Mouse (Mus musculus): ENCODE data around the gene Tbx19. TPM values are rescaled to one million over a fixed set of nuclear protein-coding genes. Genes with fewer than 3 reads are reported as not detected.
A peak's percentile ranks its signal among the peaks of the same experiment; 100 is the strongest.

Gene Tbx19
- total and polyA plus RNA-seq, 2 experiments, result not detected

DNA sequence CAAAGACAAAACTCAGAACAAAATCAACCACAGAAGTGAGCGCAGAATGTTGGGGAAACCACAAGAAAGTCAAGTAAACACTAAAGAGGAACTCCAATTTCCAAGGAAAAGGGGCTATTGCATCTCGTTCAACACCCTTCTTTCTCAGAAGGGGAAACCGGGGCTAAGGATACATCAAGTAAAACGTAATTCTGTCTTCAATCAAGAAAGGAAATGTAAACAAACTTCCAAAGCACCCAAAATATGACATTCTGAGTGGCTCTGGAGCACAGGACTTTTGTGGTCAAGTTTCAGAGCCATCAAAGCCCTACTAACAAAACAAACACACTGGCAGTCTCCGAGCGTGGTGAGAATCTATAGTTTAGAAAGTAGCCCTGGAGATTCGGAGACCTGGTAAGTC lies 32.9 kb upstream of the Tbx19 start:
- WGBS, result 3% methylated on average over 7 of the region's 7 CpGs
- peak overlapping the region; percentile 94 for H3K4me3 ChIP-seq (ENCODE audit: insufficient read depth, low read depth, low read length)

DNA sequence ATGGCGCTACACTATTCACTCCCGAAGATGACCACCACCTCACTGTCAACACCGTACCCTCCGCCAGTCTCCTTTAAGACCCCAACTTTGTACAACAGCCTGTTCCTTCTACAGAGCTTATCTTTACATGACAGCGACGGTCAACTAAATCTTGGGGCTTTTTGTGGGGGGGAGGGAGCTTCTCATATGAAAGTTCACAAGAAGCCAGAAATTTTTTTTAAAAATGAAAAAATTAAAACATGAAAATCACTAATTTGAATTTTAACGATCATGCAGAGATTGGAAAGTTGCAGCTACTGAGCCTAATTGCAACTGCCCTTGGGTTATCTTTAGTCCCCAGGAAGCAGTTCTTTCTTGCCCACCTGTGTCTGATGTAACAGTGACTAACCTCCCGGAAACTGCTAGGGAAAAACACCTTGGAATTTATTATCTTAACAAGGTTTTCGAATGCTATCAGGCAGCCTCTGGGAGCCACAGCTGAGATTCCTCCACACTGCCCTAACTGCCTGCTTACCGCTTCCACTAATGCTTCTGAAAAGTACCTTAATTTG lies 32.2 kb upstream of the Tbx19 start:
- H3K4me1 ChIP-seq (ENCODE audit: control insufficient read depth, insufficient read depth, low read length), result 0 out of 2 replicates have a peak, but pooled peaks cover 7% of the 10 kb centered on the region
- no peak overlapping the region; the same call in 1 of the 2 replicates for H3K4me3 ChIP-seq (ENCODE audit: insufficient read depth, low read depth, low read length)
- H3K79me2 ChIP-seq (ENCODE audit: control insufficient read depth, insufficient read depth, low read length), result peaks cover 21% of the 10 kb centered on the region; the same call in 1 of the 2 replicates
- TF ChIP-seq POLR2A (IDR thresholded peaks at IDR 0.05; ENCODE audit: extremely low read depth, insufficient read depth, low read length), result no peak
- TF ChIP-seq CTCF (IDR thresholded peaks at IDR 0.05; ENCODE audit: low read depth, low read length), result no peak
- H3K9ac ChIP-seq (ENCODE audit: low read depth, low read length), result peak overlapping the region; percentile 39; the same call in 1 of the 2 replicates
- 62% methylated on average over 10 of the region's 10 CpGs for WGBS
- no peak for DNase-seq (ENCODE audit: extremely low read depth, low read depth, low spot score)
- H3K27ac ChIP-seq (replicated peaks; ENCODE audit: insufficient read depth, low read depth, low read length), result peak overlapping the region; percentile 51
- no peaks in the 10 kb centered on the region for H3K36me3 ChIP-seq (ENCODE audit: control insufficient read depth, insufficient read depth, low read length)
- no peaks in the 10 kb centered on the region for H3K27me3 ChIP-seq (ENCODE audit: control insufficient read depth, insufficient read depth, low read length)

More for the DNA sequence above, 32.9 kb upstream of the Tbx19 start:
- Histone ChIP-seq H3K36me3 (ENCODE audit: control insufficient read depth, insufficient read depth, low read length) (no peaks in the 10 kb centered on the region), H3K27me3 (ENCODE audit: control insufficient read depth, insufficient read depth, low read length) (no peaks in the 10 kb centered on the region), H3K79me2 (ENCODE audit: control insufficient read depth, insufficient read depth, low read length) (peaks cover 21% of the 10 kb centered on the region; the same call in 1 of the 2 replicates), H3K27ac (replicated peaks; ENCODE audit: insufficient read depth, low read depth, low read length) (peak overlapping the region; percentile 93), H3K9ac (ENCODE audit: low read depth, low read length) (peak overlapping the region; percentile 96), H3K4me1 (ENCODE audit: control insufficient read depth, insufficient read depth, low read length) (0 out of 2 replicates have a peak, but pooled peaks cover 7% of the 10 kb centered on the region)
- peak; percentile 37 for DNase-seq (ENCODE audit: extremely low read depth, low read depth, low spot score)
- TF ChIP-seq CTCF (IDR thresholded peaks at IDR 0.05; ENCODE audit: low read depth, low read length), result no peak
- no peak for TF ChIP-seq POLR2A (IDR thresholded peaks at IDR 0.05; ENCODE audit: extremely low read depth, insufficient read depth, low read length)

DNA sequence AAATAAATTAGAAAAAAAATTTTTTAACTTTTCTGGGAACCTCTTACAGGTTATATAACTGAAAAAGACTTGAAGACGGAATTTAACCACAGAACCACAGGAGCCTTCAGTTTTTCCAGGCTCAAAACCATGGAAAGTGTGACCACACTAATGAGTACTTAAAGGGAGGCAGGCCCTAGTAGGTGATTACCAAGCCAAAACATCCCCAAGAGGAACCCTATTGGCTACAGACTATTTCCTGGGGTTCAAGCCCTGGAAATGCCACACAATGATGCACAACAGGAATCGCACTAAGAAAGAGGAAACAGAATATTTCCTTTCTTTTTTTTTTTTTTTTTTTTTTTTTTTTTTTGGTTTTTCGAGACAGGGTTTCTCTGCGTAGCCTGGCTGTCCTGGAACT lies 31.5 kb upstream of the Tbx19 start:
- WGBS, result 80% methylated on average over 4 of the region's 4 CpGs
- TF ChIP-seq POLR2A (IDR thresholded peaks at IDR 0.05; ENCODE audit: extremely low read depth, insufficient read depth, low read length), result no peak
- no peak for TF ChIP-seq CTCF (IDR thresholded peaks at IDR 0.05; ENCODE audit: low read depth, low read length)
- no peak overlapping the region for H3K4me3 ChIP-seq (ENCODE audit: insufficient read depth, low read depth, low read length)
- no peak for DNase-seq (ENCODE audit: extremely low read depth, low read depth, low spot score)
- no peak overlapping the region for H3K27ac ChIP-seq (replicated peaks; ENCODE audit: insufficient read depth, low read depth, low read length)
- no peak overlapping the region for H3K9ac ChIP-seq (ENCODE audit: low read depth, low read length)
- H3K4me1 ChIP-seq (ENCODE audit: control insufficient read depth, insufficient read depth, low read length), result 0 out of 2 replicates have a peak, but pooled peaks cover 7% of the 10 kb centered on the region
- H3K27me3 ChIP-seq (ENCODE audit: control insufficient read depth, insufficient read depth, low read length), result no peaks in the 10 kb centered on the region
- H3K79me2 ChIP-seq (ENCODE audit: control insufficient read depth, insufficient read depth, low read length), result peaks cover 21% of the 10 kb centered on the region; the same call in 1 of the 2 replicates
- H3K36me3 ChIP-seq (ENCODE audit: control insufficient read depth, insufficient read depth, low read length), result no peaks in the 10 kb centered on the region

DNA sequence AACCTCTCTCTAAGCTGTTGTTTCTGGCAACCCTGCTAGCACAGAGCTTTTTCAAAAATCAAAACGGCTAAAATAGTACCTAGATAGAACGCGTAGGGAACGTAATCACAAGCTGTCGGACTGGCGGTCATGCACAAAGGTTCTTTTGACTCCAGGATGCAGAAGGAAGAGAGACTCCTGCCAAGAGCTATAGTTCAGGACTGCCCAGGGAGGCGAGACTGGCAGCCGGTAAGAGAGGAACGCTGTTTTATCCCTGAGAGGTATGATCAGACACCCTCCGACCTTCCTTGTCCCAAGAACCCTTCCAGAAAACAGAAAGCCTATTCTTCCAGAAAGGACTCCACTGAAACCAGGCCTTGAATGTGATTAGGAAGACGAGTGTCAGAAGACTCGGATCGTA lies 31.0 kb upstream of the Tbx19 start:
- H3K79me2 ChIP-seq (ENCODE audit: control insufficient read depth, insufficient read depth, low read length), result peaks cover 21% of the 10 kb centered on the region; the same call in 1 of the 2 replicates
- DNase-seq (ENCODE audit: extremely low read depth, low read depth, low spot score), result no peak
- no peaks in the 10 kb centered on the region for H3K36me3 ChIP-seq (ENCODE audit: control insufficient read depth, insufficient read depth, low read length)
- H3K9ac ChIP-seq (ENCODE audit: low read depth, low read length), result no peak overlapping the region
- 76% methylated on average over 13 of the region's 13 CpGs for WGBS
- peak overlapping the region; percentile 55; the same call in 1 of the 2 replicates for H3K27ac ChIP-seq (replicated peaks; ENCODE audit: insufficient read depth, low read depth, low read length)
- no peak overlapping the region for H3K4me3 ChIP-seq (ENCODE audit: insufficient read depth, low read depth, low read length)
- TF ChIP-seq CTCF (IDR thresholded peaks at IDR 0.05; ENCODE audit: low read depth, low read length) (no peak), POLR2A (IDR thresholded peaks at IDR 0.05; ENCODE audit: extremely low read depth, insufficient read depth, low read length) (no peak)
- H3K4me1 ChIP-seq (ENCODE audit: control insufficient read depth, insufficient read depth, low read length), result 0 out of 2 replicates have a peak, but pooled peaks cover 7% of the 10 kb centered on the region
- no peaks in the 10 kb centered on the region for H3K27me3 ChIP-seq (ENCODE audit: control insufficient read depth, insufficient read depth, low read length)

DNA sequence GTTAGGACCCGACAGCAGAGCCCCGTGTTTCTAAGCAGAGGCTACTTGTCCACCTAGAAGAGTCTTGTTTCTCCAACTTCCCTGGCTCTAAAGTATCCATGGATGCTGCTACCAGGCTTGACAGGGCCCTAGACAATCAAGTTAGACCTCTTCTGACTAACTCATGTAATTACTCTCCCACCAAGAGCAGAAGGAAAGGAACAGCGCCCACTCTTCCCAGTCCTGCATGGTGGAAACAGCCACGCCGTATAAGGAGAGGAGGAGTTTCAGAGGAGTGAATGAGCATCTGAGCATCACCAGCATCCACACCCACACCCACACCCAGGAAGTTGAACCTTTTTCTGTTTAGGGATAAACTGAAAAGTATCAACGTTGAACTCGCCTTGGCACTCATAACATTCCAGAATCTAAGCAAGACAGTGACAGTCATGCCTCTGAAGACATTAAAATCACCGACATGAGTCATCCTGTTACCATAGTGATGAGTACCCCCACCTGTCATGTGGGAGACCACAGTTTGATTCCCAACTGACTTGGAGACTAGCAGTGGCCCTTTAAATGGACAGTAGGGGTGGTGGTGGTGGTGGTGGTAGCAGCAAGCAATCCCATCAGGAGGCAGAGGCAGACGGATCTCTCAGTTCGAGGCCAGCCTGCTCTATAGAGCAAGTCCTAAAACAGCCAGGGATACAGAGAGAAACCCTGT lies 30.1 kb upstream of the Tbx19 start:
- 0 out of 2 replicates have a peak, but pooled peaks cover 7% of the 10 kb centered on the region for H3K4me1 ChIP-seq (ENCODE audit: control insufficient read depth, insufficient read depth, low read length)
- no peak overlapping the region for H3K27ac ChIP-seq (replicated peaks; ENCODE audit: insufficient read depth, low read depth, low read length)
- TF ChIP-seq CTCF (IDR thresholded peaks at IDR 0.05; ENCODE audit: low read depth, low read length), result no peak
- no peak for TF ChIP-seq POLR2A (IDR thresholded peaks at IDR 0.05; ENCODE audit: extremely low read depth, insufficient read depth, low read length)
- H3K36me3 ChIP-seq (ENCODE audit: control insufficient read depth, insufficient read depth, low read length), result no peaks in the 10 kb centered on the region
- WGBS, result 89% methylated on average over 10 of the region's 10 CpGs
- peaks cover 21% of the 10 kb centered on the region; the same call in 1 of the 2 replicates for H3K79me2 ChIP-seq (ENCODE audit: control insufficient read depth, insufficient read depth, low read length)
- no peaks in the 10 kb centered on the region for H3K27me3 ChIP-seq (ENCODE audit: control insufficient read depth, insufficient read depth, low read length)
- no peak overlapping the region for H3K4me3 ChIP-seq (ENCODE audit: insufficient read depth, low read depth, low read length)
- H3K9ac ChIP-seq (ENCODE audit: low read depth, low read length), result no peak overlapping the region
- no peak for DNase-seq (ENCODE audit: extremely low read depth, low read depth, low spot score)
